Mouse (Mus musculus) left cerebral cortex, postnatal 14 days (tissue): ENCODE data around the gene Prkag2. TPM values are rescaled to one million over a fixed set of nuclear protein-coding genes. Genes with fewer than 3 reads are reported as not detected.

Experiments
- DNase-seq, 2 experiments: peaks; one replicate each; pipeline ENCODE4 v3.0.0; 2021 to 2022; ENCODE audit warnings: low spot score in 2 of 2, mixed read lengths in 1 of 2
- intact Hi-C: fragments of 180-260 bp; cut with DNase I; formaldehyde crosslinking; loops from one replicate; pipeline ENCODE4 v1.15.1; 2025
- total RNA-seq, 2 experiments: library from RNA; stranded (reverse); gene quantifications; 2 replicates each; pipeline ENCODE4 v1.2.3; 2021

The Prkag2 gene
- total RNA-seq, 2 experiments from 2014 or later: 99.4 to 104 TPM

GRCm38 (mm10) chr5:24984157-24984556 is 116.3 kb downstream of the Prkag2 start:
- DNase-seq: no peak
- intact Hi-C loops: no loop called here

GRCm38 (mm10) chr5:24983539-24983938 is 116.9 kb downstream of the Prkag2 start:
- peak; percentile 32 to 38 for DNase-seq
- intact Hi-C loops: no loop called here

GRCm38 (mm10) chr5:24982258-24982657 is 118.2 kb downstream of the Prkag2 start:
- DNase-seq: no peak
- intact Hi-C loops: no loop called here

- DNase-seq: peak in 1 of 2 experiments; percentile 25
Observed at GRCm38 (mm10) chr5:24981765-24982164, 118.7 kb downstream of the Prkag2 start.

GRCm38 (mm10) chr5:24979968-24980345 is 120.5 kb downstream of the Prkag2 start:
- DNase-seq: no peak
- intact Hi-C loops: no loop called here

More at GRCm38 (mm10) chr5:24981765-24982164, 118.7 kb downstream of the Prkag2 start:
- intact Hi-C loops: no loop called here

GRCm38 (mm10) chr5:24979312-24979967 is 121.0 kb downstream of the Prkag2 start:
- intact Hi-C loops: no loop called here
- no peak for DNase-seq

- DNase-seq: no peak
- intact Hi-C loops: no loop called here
Observed at GRCm38 (mm10) chr5:24976907-24977306, 123.5 kb downstream of the Prkag2 start.

GRCm38 (mm10) chr5:24976236-24976635 is 124.2 kb downstream of the Prkag2 start:
- intact Hi-C loops: no loop called here
- no peak for DNase-seq

- intact Hi-C loops: no loop called here
- no peak for DNase-seq
Observed at GRCm38 (mm10) chr5:24975100-24975499, 125.3 kb downstream of the Prkag2 start.

- intact Hi-C loops: no loop called here
- DNase-seq: no peak
Observed at GRCm38 (mm10) chr5:24973672-24974225, 126.7 kb downstream of the Prkag2 start.

- intact Hi-C loops: no loop called here
- DNase-seq: no peak
Observed at GRCm38 (mm10) chr5:24973228-24973627, 127.2 kb downstream of the Prkag2 start.

GRCm38 (mm10) chr5:24970552-24971275 is 129.7 kb downstream of the Prkag2 start:
- intact Hi-C loops: no loop called here
- no peak for DNase-seq

GRCm38 (mm10) chr5:24969241-24969880 is 131.1 kb downstream of the Prkag2 start:
- intact Hi-C loops: no loop called here
- no peak for DNase-seq

- intact Hi-C loops: no loop called here
- DNase-seq: no peak
Observed at GRCm38 (mm10) chr5:24968792-24969191, 131.7 kb downstream of the Prkag2 start.

- no peak for DNase-seq
- intact Hi-C loops: no loop called here
Observed at GRCm38 (mm10) chr5:24967898-24968535, 132.4 kb downstream of the Prkag2 start.

GRCm38 (mm10) chr5:24963776-24964175 is 136.7 kb downstream of the Prkag2 start:
- intact Hi-C loops: no loop called here
- DNase-seq: no peak

GRCm38 (mm10) chr5:24960791-24961190 is 139.7 kb downstream of the Prkag2 start:
- peak; percentile 28 to 39 for DNase-seq
- intact Hi-C loops: no loop called here

- DNase-seq: no peak
- intact Hi-C loops: no loop called here
Observed at GRCm38 (mm10) chr5:24959758-24960157, 140.7 kb downstream of the Prkag2 start.

GRCm38 (mm10) chr5:24958596-24958995 is 141.8 kb downstream of the Prkag2 start:
- no peak for DNase-seq
- intact Hi-C loops: no loop called here

- intact Hi-C loops: no loop called here
- no peak for DNase-seq
Observed at GRCm38 (mm10) chr5:24956891-24957290, 143.6 kb downstream of the Prkag2 start.
